Mouse (Mus musculus) hindbrain, embryonic 16.5 days (tissue): ENCODE results near the gene Macf1. TPM values are rescaled to one million over a fixed set of nuclear protein-coding genes. Genes with fewer than 3 reads are reported as not detected.
A peak's percentile ranks its signal among the peaks of the same experiment; 100 is the strongest.

Experiments used
- ATAC-seq: fragments of 200-750 bp; cut with Nextera tagmentation; 2 replicates; pipeline ENCODE4 v1.8.0; 2017; ENCODE audit warnings: moderate TSS enrichment, moderate library complexity
- H3K27ac ChIP-seq: fragments of 300-500 bp; sonication (generic); 2 replicates; pipeline ENCODE4 v1.5.1; 2014; ENCODE audit warnings: low read depth, mild to moderate bottlenecking, control low read depth, low read length, moderate library complexity
- H3K27me3 ChIP-seq: fragments of 300-500 bp; sonication (generic); replicated peaks from 2 replicates; pipeline ENCODE4 v1.6.1; 2014; ENCODE audit warnings: low read length; ENCODE audit not compliant: control insufficient read depth, insufficient read depth
- H3K36me3 ChIP-seq: fragments of 300-500 bp; sonication (generic); 2 replicates; pipeline ENCODE4 v1.6.1; 2014; ENCODE audit warnings: mild to moderate bottlenecking, low read length, moderate library complexity, mixed read lengths; ENCODE audit not compliant: control insufficient read depth, insufficient read depth
- H3K4me1 ChIP-seq: fragments of 300-500 bp; sonication (generic); 2 replicates; pipeline ENCODE4 v1.6.1; 2014; ENCODE audit warnings: low read depth, low read length; ENCODE audit not compliant: control insufficient read depth, insufficient read depth
- H3K4me2 ChIP-seq: fragments of 300-500 bp; sonication (generic); 2 replicates; pipeline ENCODE4 v1.6.1; 2014; ENCODE audit warnings: mild to moderate bottlenecking, low read length, control low read depth, moderate library complexity
- H3K4me3 ChIP-seq: fragments of 300-500 bp; sonication (generic); 2 replicates; pipeline ENCODE4 v1.5.1; 2014; ENCODE audit warnings: mild to moderate bottlenecking, low read length, control low read depth, moderate library complexity
- H3K9ac ChIP-seq: fragments of 300-500 bp; sonication (generic); 2 replicates; pipeline ENCODE4 v1.6.1; 2014; ENCODE audit warnings: low read depth, mild to moderate bottlenecking, control low read depth, low read length, moderate library complexity
- H3K9me3 ChIP-seq: fragments of 300-500 bp; sonication (generic); 2 replicates; pipeline ENCODE4 v1.6.1; 2014; ENCODE audit warnings: mild to moderate bottlenecking, low read length, moderate library complexity; ENCODE audit not compliant: control insufficient read depth
- WGBS: fragments of 180-500 bp; shearing (Covaris S2); extraction: QIAGEN DNeasy Blood & Tissue Kit; methylation state at CpG from one replicate; pipeline ENCODE4 v1.1.7; 2014; 5-methylcytosine and 5-hydroxymethylcytosine counted together
- polyA plus RNA-seq: library from polyadenylated mRNA; unstranded; fragments of >200 nt; fragmentation: Nextera tagmentation; extraction: Ambion mirVana; gene quantifications from 2 replicates; pipeline ENCODE4 v1.2.1, GENCODE M21; 2015

Macf1 gene
- 61.0 and 62.2 TPM in 2 replicates for polyA plus RNA-seq

DNA sequence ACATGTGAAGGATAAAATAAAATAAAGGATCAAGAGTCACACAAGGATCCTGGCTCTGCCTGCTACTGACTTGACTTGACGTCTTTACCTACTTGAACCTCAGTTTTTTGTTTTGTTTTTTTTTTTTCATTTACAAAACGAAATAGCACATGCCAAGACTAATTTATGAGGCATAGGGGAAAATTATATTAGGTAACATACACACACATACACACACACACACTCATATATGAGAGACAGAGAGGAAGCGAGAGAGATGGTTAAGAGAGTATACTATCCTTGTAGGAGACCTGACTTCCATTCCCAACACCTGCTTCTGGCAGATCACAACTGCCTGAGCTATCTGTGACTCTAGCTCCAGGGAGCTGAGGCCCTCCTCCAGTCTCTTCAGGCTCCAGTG is at the start of gene Macf1:
Macf1 (minus strand) TSS at position 101 of the 400 bp plus-strand sequence.
- Histone ChIP-seq H3K4me3 (peak within 1 kb of the TSS; percentile 88), H3K27me3 (no peaks in the 10 kb centered on the region), H3K9me3 (no peaks in the 10 kb centered on the region), H3K27ac (peak within 1 kb of the TSS; percentile 56; the same call in 1 of the 2 replicates), H3K36me3 (peaks cover 21% of the 10 kb centered on the region), H3K9ac (peak within 1 kb of the TSS; percentile 94; the same call in 1 of the 2 replicates), H3K4me2 (peak within 1 kb of the TSS; percentile 53), H3K4me1 (peaks cover 28% of the 10 kb centered on the region)
- WGBS, result 88% methylated on average over 3 of the region's 3 CpGs
- ATAC-seq, result no peak

DNA sequence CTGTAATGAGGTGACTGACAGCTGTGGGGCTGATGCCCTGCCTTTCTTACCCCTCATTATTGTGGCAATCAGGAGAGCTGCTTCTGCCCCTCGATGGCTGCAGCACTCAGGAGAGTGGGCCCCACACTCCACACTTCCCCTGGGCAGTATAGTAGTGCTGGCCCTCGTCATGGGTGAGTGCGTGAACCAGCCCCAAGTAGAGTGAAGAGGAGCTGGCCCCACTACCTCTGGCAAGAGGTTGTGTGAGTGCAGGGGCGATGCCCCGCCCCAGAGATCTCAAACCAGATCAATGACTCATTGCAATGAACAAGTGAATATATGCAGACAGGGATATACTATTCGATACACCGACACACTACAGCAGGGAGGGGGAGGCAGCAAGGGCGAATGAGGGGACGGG is 49.4 kb upstream of the Macf1 start:
- H3K4me3 ChIP-seq, result no peak overlapping the region
- no peaks in the 10 kb centered on the region for H3K4me1 ChIP-seq
- H3K36me3 ChIP-seq, result peaks cover 10% of the 10 kb centered on the region
- H3K9ac ChIP-seq, result no peak overlapping the region
- no peaks in the 10 kb centered on the region for H3K9me3 ChIP-seq
- peak; percentile 11; the same call in 1 of the 2 replicates for ATAC-seq
- no peak overlapping the region for H3K4me2 ChIP-seq
- H3K27ac ChIP-seq, result no peak overlapping the region
- no peaks in the 10 kb centered on the region for H3K27me3 ChIP-seq
- 94% methylated on average over 9 of the region's 9 CpGs for WGBS

DNA sequence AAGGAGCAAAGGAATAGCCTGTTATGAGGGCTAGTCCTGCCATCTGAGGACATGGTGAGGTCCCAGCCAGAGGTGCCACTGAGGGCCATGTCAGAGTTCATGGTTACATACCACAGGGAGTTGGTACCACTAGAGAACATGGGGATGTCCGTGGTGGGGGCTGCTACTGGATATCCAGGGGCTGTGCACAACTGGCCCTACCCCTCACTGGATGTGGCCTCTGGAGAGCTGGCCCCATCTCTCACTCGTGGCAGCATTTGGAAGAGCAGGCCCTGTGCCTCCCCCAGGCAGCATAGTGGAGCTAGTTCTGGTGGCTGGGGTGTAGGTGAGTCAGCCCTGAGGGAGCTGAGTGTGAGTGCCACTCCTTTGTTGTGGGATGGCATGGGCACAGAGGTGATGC is 48.8 kb upstream of the Macf1 start:
- Histone ChIP-seq H3K9ac (no peak overlapping the region), H3K9me3 (no peaks in the 10 kb centered on the region), H3K27ac (no peak overlapping the region), H3K36me3 (peaks cover 4% of the 10 kb centered on the region), H3K4me1 (no peaks in the 10 kb centered on the region), H3K27me3 (no peaks in the 10 kb centered on the region), H3K4me3 (no peak overlapping the region), H3K4me2 (no peak overlapping the region)
- ATAC-seq, result peak; percentile 42; the same call in 1 of the 2 replicates
- 96% methylated on average over 2 of the region's 2 CpGs for WGBS

DNA sequence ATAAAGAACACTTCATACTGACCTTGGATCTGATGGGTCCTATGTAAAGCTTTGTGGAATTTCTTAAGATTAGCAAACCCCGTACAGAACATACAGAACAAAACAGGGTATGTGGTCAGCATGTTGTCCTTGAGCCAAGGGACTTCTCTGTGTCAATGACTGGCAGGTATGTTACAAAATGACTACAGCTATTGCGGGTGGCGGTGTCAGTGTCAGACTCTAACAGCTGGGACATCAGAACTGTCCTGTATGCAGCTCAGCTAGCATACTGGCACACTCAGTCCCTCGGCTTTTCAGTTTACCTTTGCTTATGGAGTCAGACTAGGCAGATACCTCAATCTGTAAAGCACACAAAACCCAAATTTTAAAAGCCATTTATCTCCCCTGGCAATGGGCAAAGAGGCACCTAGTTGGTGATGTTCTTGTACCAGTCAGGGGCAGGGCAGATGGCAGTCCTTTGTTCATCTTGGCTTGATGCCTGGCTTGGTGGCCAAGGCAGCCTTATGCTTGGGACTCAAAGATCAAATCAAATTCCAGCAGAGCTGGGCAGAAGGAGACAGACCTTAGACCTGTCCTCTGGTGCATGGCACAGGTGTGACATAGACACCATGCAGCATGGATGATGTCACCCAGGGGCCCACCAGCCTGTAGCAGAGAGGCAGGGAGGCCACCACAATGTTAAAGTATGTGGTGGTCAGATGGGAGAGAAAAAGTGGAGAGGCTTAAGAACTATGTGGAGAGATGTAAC is 48.2 kb upstream of the Macf1 start:
- H3K4me1 ChIP-seq, result no peaks in the 10 kb centered on the region
- H3K4me3 ChIP-seq, result no peak overlapping the region
- H3K27ac ChIP-seq, result no peak overlapping the region
- no peaks in the 10 kb centered on the region for H3K27me3 ChIP-seq
- ATAC-seq, result 0 out of 2 replicates have a peak, but pooled peaks have one; percentile 9
- no peak overlapping the region for H3K9ac ChIP-seq
- no peaks in the 10 kb centered on the region for H3K36me3 ChIP-seq
- WGBS, result 90% methylated on average over 4 of the region's 4 CpGs
- H3K9me3 ChIP-seq, result no peaks in the 10 kb centered on the region
- no peak overlapping the region for H3K4me2 ChIP-seq

DNA sequence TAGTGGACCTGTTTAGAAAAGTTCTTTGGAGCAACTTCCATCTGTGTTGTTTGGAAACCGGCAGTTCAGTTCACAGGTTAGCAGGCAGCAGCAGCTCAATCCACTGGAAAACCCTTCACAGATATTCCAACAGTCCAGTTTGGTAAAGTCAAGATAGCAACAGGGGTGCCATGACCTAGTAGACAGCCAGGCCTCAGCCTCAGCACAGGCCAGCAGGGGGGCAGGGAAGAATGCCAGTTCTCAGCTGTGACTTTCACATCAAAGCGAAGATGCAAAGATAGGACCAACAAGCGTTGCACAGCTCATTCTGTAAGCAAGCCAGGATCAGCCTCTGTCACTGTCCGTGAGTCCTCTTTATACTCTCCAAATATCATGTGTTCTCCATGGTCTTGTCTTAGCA is 37.6 kb upstream of the Macf1 start:
- 88% methylated on average over 4 of the region's 4 CpGs for WGBS
- H3K4me1 ChIP-seq, result peaks cover 7% of the 10 kb centered on the region
- H3K4me2 ChIP-seq, result no peak overlapping the region
- no peaks in the 10 kb centered on the region for H3K9me3 ChIP-seq
- no peaks in the 10 kb centered on the region for H3K27me3 ChIP-seq
- H3K27ac ChIP-seq, result no peak overlapping the region
- no peak overlapping the region for H3K4me3 ChIP-seq
- no peak overlapping the region for H3K9ac ChIP-seq
- ATAC-seq, result no peak
- H3K36me3 ChIP-seq, result no peaks in the 10 kb centered on the region

DNA sequence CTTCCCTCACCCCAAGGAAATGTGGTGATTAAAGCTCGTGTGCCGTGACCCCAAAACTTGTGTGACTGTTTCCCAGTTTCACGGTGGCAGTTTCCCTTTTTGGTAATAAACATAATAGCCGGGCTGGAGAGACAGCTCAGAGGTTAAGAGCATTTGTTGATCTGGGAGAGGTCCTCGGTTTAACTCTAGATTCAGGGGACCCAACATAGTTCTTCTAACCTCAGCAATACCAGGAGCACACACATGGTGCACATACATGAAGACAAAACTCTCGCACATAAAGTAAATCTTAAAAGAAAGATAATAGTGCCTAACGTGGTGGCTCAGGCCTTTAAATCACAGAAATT is 34.2 kb upstream of the Macf1 start:
- peak overlapping the region; percentile 79 for H3K4me3 ChIP-seq
- peak; percentile 55 for ATAC-seq
- H3K36me3 ChIP-seq, result peaks cover 3% of the 10 kb centered on the region; the same call in 1 of the 2 replicates
- H3K9me3 ChIP-seq, result no peaks in the 10 kb centered on the region
- H3K4me2 ChIP-seq, result peak overlapping the region; percentile 69
- H3K27me3 ChIP-seq, result no peaks in the 10 kb centered on the region
- peak overlapping the region; percentile 32; the same call in 1 of the 2 replicates for H3K27ac ChIP-seq
- peaks cover 7% of the 10 kb centered on the region for H3K4me1 ChIP-seq
- WGBS, result 30% methylated on average over 7 of the region's 7 CpGs
- peak overlapping the region; percentile 89 for H3K9ac ChIP-seq

DNA sequence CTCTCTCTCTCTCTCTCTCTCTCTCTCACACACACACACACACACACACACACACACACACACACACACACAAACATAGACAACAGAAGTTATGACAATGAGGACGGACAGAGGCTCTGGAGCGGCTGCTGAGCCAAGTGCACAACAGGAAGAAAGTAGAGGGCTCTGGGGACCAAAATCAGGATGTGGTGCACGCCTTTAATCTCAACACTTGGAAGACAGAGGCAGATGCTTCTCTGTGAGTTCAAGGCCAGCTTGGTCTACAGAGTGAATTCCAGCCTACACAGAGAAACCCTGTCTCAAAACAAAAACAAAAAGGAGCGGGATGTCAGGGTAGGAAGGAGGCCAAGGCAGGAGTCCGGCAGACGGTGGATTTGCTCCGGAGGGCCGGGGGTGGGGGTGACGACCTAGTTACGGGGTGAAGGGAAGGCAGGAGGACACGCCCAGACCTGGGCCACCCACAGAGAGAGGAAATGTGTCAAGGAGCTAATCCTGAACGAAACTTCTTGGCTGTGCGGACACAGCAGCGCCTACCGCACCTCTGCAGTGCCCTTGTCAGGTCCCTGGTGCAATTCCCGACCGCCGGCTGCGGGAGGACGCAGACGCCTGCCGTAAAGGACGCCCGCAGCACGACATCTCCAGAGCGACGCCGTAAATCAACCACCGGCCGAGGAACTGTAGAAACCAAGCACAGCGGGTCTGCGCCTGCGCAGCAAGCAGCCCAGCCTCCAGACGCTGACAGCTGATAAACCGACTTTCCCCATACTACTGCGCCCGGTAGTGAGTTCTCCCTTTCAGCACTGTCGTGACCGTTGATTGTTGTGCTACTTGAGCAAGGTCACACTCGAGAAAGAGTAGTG is 33.6 kb upstream of the Macf1 start, which contains the start of gene Ndufs5:
Ndufs5 (minus strand) TSS at position 629 of the 860 bp plus-strand sequence.
- ATAC-seq, result peak; percentile 95
- Histone ChIP-seq H3K4me1 (peaks cover 7% of the 10 kb centered on the region), H3K27ac (peak within 1 kb of the TSS; percentile 81), H3K9ac (peak within 1 kb of the TSS; percentile 89), H3K4me2 (peak within 1 kb of the TSS; percentile 69), H3K36me3 (peaks cover 3% of the 10 kb centered on the region; the same call in 1 of the 2 replicates), H3K27me3 (no peaks in the 10 kb centered on the region), H3K4me3 (peak within 1 kb of the TSS; percentile 79), H3K9me3 (no peaks in the 10 kb centered on the region)
- under 1% methylated on average over 38 of the region's 40 CpGs for WGBS

DNA sequence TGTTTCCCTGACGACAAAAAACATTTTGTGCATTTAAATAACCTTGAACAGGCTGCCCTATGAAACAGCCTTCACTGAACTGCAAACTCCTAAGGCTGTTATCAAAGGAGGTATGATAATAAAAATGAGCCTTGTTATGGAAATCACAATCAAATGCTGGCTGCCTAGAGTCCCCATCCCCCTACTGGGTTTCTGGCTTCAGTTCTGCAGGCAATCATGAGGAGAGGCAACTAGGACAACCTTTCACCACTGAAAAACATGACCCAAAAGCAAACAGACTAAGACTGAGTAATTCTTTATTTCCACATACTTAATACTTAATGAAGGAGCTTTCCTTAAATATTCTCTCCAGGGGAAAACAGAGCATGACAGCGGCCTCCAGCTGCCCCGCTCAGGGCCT is 28.3 kb upstream of the Macf1 start:
- peaks cover 3% of the 10 kb centered on the region for H3K4me1 ChIP-seq
- H3K4me2 ChIP-seq, result no peak overlapping the region
- no peaks in the 10 kb centered on the region for H3K27me3 ChIP-seq
- H3K9ac ChIP-seq, result no peak overlapping the region
- H3K36me3 ChIP-seq, result peaks cover 3% of the 10 kb centered on the region; the same call in 1 of the 2 replicates
- H3K9me3 ChIP-seq, result no peaks in the 10 kb centered on the region
- no peak overlapping the region for H3K4me3 ChIP-seq
- 95% methylated on average over 1 of the region's 3 CpGs for WGBS
- H3K27ac ChIP-seq, result no peak overlapping the region
- ATAC-seq, result no peak

DNA sequence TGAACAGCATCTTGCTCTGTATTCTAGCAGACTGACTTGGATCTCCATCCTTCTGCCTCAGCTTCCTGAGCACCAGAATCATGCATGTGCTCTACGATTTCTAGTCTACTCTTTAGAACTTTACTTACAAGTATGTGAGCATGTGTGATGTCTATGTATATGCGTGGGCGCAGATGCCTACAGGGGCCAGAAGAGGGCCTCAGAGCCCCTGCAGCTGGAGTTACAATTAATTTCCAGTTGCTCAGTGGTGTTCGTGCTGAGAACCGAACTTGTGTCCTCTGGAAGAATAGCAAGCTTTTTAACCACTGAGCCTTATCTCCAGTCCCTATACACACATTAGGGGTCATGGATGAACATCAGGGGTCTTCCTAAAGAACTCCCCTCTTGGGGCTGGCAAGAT is 23.2 kb upstream of the Macf1 start:
- no peak overlapping the region for H3K9ac ChIP-seq
- WGBS, result 93% methylated on average over 5 of the region's 5 CpGs
- H3K9me3 ChIP-seq, result no peaks in the 10 kb centered on the region
- ATAC-seq, result no peak
- no peak overlapping the region for H3K27ac ChIP-seq
- no peaks in the 10 kb centered on the region for H3K36me3 ChIP-seq
- H3K4me3 ChIP-seq, result no peak overlapping the region
- no peak overlapping the region for H3K4me2 ChIP-seq
- H3K4me1 ChIP-seq, result no peaks in the 10 kb centered on the region
- H3K27me3 ChIP-seq, result no peaks in the 10 kb centered on the region
